Mouse (Mus musculus) kidney, adult 8-10 months (tissue): ENCODE results near the gene Spata2l.
"Not testable (repeated sequence)": the region's sequence is repeated elsewhere in the genome, so short reads cannot be mapped to it uniquely, and the experiment has no call there.

Experiments used
- DNase-seq, 2 experiments: peaks; one replicate each; pipeline ENCODE4 v3.0.0; 2022

Gene Spata2l

GRCm38 (mm10) chr8:123235520-123236497 is at the start of gene Spata2l:
Gene Spata2l, minus strand, starts transcription at chr8:123236233.
- DNase-seq: peak; percentile 95

GRCm38 (mm10) chr8:123284493-123284892 is 48.5 kb upstream of the Spata2l start:
- DNase-seq: no peak

GRCm38 (mm10) chr8:123283991-123284390 is 48.0 kb upstream of the Spata2l start:
- no peak for DNase-seq

- not testable (repeated sequence) for DNase-seq
Observed at GRCm38 (mm10) chr8:123282994-123283393, 47.0 kb upstream of the Spata2l start.

GRCm38 (mm10) chr8:123280302-123281094 is 44.5 kb upstream of the Spata2l start:
- DNase-seq: no peak

GRCm38 (mm10) chr8:123279828-123280227 is 43.8 kb upstream of the Spata2l start:
- no peak for DNase-seq

GRCm38 (mm10) chr8:123278445-123278844 is 42.4 kb upstream of the Spata2l start:
- DNase-seq: no peak

- DNase-seq: no peak
Observed at GRCm38 (mm10) chr8:123275096-123275495, 39.1 kb upstream of the Spata2l start.

- DNase-seq: no peak
Observed at GRCm38 (mm10) chr8:123274447-123274846, 38.4 kb upstream of the Spata2l start.

GRCm38 (mm10) chr8:123271901-123272300 is 35.9 kb upstream of the Spata2l start:
- DNase-seq: peak; percentile 36 to 39

GRCm38 (mm10) chr8:123271147-123271546 is 35.1 kb upstream of the Spata2l start:
- DNase-seq: no peak

- DNase-seq: peak; percentile 57 to 62
Observed at GRCm38 (mm10) chr8:123267926-123268656, 32.1 kb upstream of the Spata2l start.

- not testable (repeated sequence) for DNase-seq
Observed at GRCm38 (mm10) chr8:123257593-123257992, 21.6 kb upstream of the Spata2l start.

- DNase-seq: no peak
Observed at GRCm38 (mm10) chr8:123257114-123257513, 21.1 kb upstream of the Spata2l start.

GRCm38 (mm10) chr8:123255170-123255569 is 19.1 kb upstream of the Spata2l start:
- no peak for DNase-seq

GRCm38 (mm10) chr8:123254099-123254885 is 18.3 kb upstream of the Spata2l start, which contains the start of the genes Zfp276 and Vps9d1:
Gene Zfp276, plus strand, starts transcription at chr8:123254195.
Gene Vps9d1, minus strand, starts transcription at chr8:123254348.
- DNase-seq: peak; percentile 73 to 82

GRCm38 (mm10) chr8:123253451-123254098 is 17.5 kb upstream of the Spata2l start:
- peak; percentile 30 to 35 for DNase-seq

- DNase-seq: no peak
Observed at GRCm38 (mm10) chr8:123252925-123253324, 16.9 kb upstream of the Spata2l start.

- no peak for DNase-seq
Observed at GRCm38 (mm10) chr8:123250940-123251339, 14.9 kb upstream of the Spata2l start.

GRCm38 (mm10) chr8:123248596-123248995 is 12.6 kb upstream of the Spata2l start:
- DNase-seq: no peak

- DNase-seq: no peak
Observed at GRCm38 (mm10) chr8:123247748-123248147, 11.7 kb upstream of the Spata2l start.
